Mouse (Mus musculus): ENCODE results near the gene Prr5.

Gene Prr5

DNA sequence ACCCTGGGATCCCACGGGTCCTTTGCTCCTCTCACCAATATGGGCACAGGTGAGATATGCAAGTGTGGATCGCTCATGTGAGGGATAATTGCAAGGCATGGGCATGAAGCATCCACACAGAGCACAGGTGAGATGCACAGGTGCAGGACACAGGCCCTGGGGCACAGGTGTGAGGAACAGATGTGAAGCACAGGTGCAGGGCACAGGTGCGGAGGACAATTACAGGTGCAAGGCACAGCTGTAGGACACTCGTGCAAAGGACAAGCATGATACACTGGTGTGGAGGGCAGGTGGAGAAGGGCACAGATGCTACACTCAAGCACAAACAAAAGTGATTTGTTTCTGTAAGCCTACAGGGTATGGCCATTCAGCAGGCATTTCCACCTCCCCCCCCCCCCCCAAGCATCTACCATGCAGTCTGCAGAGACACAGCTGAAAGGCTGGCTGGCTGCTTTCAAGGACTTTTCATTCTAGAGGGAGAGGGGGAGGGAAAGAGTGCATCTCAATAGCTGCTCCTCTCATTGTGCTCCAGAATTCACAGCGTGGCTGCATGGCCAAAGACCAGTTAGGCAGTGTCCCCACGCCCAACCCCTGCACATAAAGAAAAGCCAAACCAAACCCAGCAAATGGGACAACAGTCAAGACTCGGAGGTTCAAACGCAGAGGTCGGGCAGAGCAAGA is 11.9 kb upstream of the Prr5 start:
- in situ Hi-C loops (cut with MboI, MseI): no loop called here

DNA sequence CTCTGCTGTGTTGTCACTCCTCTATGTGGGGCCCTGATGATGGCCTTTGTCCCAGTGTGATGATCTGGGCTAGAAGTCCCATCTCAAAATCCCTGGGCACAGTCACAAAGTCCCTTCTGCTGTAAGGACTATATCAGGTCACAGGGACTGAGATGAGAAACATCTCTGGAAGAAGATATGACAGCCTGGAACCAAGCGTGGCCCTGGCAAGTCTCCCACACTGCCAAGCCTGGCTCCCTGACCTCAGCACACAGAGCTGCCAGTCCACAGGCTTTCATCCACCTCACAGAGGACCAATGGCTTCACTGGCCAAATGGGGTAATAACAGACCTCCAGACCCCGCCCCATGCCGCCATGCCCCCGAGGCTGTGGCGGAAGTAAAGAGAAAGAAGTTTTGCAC is 10.8 kb upstream of the Prr5 start:
- in situ Hi-C loops (cut with MboI, MseI): no loop called here

DNA sequence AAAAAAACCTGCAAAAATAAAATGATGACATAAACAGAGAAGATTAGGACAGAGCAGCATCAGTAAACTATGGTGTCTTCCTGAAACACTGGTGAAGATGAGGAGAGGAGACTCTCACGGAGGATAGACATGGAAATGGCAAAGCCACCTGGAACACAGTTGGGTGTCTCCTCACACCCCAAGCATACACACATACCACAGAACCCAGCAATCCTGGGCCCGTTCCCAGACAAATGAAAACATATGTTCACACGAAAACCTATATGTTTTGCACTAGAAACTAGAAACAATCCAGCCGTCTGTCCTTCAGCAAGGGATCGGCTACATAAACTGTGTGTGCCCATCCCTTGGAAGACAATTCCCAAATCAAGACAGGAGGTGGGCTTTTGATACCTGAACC is 9.6 kb upstream of the Prr5 start:
- in situ Hi-C loops (cut with MboI, MseI): no loop called here

DNA sequence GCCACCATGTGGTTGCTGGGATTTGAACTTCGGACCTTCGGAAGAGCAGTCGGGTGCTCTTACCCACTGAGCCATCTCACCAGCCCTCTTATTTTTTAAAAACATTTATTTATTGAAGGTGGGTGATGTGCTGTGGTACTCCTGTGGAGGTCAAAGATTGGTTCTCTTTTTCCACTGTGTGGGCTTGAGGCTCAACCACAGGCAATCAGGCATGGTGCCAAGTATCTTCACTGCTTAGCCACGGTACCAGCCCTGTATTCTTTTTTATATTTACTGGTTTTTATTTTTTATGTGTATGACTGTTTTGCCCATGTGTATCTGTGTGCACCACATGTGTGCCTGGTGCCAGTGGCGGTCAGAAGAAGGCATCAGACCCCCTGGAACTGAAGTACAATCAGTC is 8.1 kb upstream of the Prr5 start:
- in situ Hi-C loops (cut with MboI, MseI): no loop called here

DNA sequence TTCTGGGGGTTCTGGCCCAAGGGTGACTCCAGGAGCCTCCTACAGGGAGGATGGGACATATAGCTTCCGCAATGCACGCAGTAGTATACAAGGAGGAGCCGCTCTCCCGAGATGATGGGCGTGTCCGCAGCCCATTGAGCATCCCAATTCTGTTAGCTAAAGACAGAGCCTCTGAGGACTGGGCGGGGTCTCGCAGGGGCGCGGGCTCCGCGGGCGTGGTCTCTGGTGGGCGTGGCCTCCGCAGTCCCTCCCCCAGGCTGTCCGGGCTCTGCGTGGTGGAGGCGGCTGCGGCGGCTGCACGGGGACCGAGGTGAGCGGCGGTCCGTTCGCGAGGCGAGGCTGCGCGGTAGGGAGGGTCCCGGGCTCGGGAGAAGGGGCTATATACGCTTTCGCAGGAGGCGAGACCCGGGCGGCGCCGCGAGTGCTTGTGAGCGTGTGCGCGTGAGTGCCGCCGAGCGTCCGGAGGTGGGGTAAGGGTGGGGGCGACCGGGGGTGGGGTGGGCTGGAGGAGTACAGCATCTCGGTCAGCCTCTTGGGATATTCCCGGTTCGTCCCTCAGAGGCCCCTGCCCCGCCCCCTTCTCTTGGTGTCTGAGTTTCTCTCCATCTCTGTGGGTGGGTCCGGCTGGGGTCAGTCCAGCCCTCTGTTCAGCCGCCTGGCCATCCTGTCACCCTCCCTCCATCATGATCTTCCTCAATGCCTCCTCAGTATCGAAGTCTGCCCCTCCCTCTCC is 6.3 kb upstream of the Prr5 start:
- in situ Hi-C loops (cut with MboI, MseI): no loop called here

DNA sequence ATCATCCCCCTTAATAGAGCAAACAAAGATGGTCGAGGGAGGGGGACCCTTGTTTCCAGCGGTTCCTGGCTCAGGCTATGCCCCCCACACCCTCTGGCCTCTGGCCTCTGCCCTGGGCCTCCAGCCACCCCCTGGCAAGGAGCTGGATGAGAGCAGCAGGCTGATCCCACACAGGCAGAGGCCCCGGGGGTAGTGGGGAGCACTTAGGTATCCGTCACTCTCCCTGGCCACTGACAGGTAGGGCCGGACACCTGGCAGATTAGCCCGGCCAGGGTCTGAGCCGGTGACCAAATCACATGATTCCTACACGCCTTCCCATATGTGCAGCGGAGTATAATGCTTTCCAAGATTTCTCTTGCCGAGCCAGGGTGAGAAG is 5.7 kb upstream of the Prr5 start:
- in situ Hi-C loops (cut with MboI, MseI): no loop called here

DNA sequence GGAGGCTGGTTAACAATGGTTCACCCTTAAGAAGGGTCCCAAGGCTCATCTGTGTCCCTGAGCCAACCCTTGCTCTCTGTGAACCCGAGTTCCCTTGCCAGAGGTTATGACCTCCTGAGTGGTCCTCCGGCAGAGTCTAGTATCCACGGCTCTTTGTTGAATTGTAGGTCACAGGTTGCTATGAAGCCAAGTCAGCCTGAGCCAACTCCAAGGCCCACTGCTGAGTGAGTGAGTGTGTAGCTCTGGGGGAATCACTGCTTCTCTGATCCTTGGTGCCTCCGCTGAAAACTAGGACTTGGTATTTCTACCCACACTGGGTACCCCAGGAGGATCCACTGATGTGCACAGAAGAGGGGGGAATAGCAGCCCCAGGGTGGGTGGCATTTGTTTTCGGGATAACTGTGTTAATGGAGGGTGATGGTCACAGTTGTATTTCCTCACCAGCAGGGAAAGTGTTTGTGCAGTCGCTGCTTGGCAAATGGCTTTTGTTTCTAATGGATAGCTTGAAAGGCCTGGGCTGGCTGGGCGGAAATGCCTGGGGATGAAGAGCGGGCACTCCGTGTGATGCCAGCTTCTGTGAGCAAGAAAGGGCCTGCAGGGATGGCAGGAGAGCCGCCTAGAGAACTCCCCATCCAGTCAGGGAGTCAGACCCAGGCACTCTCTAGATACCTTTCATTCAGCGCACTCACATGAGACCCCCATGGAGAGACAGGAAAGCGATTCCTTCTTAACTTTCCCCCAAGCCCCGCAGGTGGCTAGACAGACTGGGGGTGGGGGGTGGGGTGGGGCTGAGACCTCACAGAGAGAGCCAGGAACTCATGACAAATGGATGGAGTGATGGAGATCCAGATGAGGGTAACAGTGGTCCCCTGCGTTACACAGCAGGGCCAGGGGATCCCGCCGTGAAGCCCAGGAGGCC is 4.6 kb upstream of the Prr5 start:
- in situ Hi-C loops (cut with MboI, MseI): no loop called here

DNA sequence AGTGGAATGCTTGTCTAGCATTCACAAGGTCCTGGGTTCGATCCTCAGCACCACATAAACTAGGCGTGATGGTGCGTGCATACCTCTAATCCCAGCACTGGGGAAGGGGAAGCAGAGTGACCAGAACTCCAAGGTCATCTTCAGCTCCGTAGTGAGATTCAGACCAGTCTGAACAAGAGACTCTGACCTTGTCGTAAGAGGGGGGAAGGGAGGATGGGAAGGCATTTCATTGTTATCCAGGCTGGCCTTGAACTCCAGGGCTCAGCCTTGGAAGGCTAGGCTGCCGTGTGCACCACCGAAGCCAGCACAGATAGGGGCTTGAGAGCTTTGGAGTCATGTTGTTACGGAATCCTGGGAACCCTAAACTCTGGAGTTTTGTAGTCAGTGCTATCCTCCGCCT is 3.8 kb upstream of the Prr5 start:
- in situ Hi-C loops (cut with MboI, MseI): no loop called here

DNA sequence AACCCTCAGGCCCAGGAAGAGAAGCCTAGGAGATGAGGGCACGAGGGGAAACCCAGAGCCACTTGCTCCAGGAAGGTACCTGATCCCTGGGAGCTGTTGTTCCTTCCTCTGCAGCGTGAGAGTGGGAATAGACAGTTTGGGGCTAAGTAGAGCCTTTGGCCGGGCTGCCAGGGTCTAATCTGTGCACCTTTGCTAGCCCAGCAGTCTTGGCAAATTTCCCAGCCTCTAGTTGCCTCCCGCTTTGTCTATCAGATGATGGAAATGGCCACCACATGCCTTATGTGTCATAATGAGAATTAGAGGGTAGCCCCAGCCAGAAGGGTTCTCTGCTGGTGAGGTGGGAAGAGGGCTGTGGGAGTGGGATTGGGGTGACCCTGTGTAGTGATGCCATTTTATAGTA is 3.4 kb upstream of the Prr5 start:
- in situ Hi-C loops (cut with MboI, MseI): no loop called here

DNA sequence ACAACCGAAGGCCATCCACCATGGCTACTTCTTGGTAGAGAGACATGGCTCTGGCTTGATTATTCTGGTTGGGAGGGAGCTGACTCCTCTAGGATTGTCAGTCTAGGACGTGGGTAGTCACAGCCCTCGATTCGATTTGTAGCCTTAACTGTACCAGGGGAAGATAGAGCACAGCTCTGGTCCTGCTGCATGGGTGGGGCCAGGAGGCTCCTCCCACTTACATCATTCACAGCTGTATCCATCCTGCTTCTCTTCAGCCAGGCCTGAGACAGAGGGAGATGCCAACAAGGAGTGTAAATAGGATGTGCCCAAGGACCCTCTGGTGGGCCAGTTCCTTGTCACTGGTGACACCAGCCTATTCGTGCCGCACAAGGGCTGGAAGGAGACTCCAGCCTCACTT is 1.8 kb upstream of the Prr5 start:
- in situ Hi-C loops (cut with MboI, MseI): no loop called here

DNA sequence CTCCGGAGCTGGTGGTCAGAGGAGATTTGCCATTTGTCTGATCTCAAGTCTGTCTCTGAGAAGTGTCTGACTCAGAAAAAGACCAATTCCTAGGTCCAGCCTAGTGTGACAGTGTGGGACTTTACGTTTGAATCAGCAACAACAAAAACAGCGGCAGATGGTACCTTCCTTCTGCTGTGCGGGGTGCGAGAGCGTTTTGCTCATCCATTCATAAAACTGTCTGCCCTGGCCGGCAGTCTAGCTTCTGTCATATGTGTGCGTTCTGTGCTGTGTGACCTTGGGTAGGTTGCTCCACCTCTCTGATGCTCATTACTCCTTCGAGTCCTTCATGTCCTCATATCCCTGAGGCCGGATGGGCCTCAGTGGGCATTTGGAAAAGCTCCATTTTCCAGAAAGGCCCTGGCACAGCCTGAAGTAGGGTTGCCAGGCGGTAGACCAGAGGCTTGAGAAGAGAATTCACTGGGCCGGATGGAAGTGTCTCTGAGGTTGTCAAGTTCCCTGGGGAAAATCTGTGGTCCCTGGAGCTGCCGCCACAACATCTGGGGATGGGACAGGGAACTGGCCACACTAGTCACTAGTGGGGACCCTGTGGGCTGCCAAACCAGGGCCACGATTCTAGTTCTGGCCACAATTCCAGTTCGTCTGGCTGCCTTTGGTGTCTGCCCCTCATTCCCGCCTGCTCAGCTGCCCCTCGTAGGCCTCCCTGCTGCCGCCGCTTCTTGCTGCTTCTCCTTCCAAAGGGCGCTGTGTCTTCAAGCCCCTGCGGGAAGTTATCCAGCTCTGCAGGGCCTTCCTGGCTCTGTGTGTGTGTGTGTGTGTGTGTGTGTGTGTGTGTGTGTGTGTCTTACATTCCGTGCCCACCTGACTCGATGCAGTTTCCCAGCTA is 594 bp downstream of the Prr5 start:
- in situ Hi-C loops (cut with MboI, MseI): no loop called here

DNA sequence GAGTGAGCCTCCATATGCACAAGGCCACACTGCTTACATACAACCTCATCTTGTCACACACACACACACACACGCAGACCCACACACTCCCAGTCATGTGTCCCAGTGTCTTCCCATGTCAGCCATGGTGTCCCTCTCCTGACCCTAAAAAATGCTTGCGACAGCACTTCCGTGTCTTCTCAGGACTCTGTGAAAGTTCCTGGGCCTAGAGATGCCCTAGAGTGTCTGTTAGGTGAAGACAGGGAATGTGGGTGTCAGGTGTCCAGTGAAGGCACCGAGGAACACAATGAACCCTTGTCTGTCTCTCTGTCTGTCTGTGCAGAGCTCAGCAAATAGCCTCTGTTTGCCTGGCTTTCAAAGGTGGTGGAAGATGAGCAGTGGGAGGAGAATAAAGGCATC is 1.2 kb downstream of the Prr5 start:
- in situ Hi-C loops (cut with MboI, MseI): no loop called here

DNA sequence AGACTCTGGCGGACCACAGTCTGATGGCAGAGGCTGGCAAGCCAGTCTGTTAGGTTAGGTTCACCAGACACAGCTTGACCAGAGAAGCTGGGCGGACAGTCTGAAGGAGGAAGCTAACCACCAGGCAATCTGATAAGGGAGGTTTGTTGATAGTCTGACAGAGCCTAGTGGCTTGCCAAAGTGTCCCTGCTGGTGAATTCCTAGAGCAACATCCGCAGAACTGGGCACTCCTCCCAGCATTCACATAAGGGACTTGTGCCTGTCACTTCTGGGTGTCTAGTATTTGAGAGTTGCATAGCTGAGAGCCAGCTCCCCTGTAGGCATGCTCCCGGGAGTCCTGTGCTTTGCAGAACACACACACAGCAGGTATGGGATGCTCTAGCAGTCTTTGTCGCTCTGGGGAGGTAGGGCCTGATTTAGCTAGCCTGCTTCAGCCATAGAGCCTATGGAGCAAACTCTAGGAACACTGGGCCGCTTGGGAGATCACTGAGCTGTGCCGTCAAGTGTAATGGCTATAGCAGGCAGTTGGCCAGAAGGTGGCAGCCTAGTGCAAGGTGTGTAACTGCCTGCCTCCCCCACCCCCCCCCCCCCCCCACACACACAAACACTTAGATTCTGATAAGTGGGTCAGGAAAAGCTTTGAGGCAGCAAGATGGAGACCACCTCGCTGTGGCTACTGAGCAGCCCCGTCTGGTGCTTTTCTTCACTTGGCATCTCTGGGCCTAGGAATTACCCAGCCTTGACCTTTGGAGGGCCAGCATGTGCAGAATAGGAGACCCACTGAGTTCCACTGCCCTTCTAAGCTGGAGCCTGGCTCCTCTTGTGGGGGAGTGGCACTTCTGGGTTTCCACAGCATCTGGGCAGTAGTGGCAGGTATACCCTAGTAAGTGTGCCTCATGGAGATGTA is 2.2 kb downstream of the Prr5 start:
- in situ Hi-C loops (cut with MboI, MseI): no loop called here

DNA sequence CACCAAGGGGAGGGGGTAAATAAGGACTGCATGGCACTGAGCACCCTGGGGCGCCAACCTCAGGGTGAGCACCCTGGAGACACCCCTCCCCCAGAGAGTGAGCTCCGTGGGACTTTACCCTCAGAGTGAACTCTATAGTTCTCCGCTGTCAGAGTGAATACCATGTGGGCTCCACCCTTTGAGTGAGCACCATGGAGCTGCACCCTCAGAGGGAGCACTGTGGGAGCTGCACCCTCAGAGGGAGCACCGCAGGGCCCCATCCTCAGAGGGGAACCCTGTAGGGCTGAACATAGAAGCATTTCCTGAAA is 2.8 kb downstream of the Prr5 start:
- in situ Hi-C loops (cut with MboI, MseI): no loop called here

DNA sequence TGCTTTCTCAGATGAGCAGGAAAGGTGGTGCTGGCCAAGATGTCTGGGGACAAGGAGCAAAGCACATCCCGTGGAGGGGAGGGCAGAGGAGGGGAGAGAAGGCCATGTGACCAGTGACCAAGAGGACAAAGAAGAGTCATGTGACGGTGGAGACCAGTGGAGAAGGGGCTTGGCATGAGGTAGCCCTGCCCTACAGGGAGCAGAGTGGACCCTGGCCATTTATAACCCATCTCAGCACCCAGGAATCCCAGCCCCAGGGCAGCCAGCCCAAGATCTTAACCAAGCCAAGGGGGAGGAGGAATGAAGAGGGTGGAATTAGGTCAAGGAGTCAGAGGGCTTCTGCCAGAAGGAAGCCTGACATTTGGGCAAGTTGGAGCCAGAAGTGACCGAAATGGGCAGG is 3.2 kb downstream of the Prr5 start:
- in situ Hi-C loops (cut with MboI, MseI): no loop called here

DNA sequence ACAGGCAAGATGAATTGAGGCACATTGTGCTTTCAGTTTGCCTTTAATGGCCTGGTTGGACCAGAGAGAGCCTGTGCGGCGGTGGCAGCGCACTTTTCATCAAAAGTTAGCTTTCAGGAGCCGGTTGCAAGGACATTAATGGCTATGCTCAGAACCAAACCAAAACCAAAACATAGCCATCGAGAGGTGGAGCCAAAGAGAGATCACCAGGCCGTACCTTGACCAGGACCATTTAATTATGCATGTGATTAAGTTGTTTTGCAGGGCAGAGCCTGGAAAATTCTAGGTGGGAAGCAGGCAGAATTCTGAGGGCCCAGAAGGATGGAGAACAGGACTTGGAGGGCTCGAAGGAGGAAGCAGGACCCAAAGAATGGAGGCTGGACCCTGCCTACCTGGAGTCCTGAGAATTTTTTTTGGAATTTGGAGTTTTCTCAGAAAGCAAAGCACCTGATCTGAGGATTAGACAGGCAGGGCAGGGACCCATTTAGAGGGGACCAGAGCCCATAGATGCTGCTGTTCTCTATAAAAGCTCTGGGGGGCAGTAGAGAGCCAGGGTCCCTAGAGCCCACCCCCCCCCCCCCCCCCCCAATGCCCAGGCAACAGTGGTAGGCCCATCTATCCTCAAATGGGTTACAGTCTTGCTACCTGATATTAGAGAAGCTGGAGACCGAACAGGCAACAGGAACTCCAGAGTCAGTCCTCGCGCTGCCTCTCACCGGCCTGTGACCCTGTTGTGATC is 5.1 kb downstream of the Prr5 start:
- in situ Hi-C loops (cut with MboI, MseI): no loop called here

DNA sequence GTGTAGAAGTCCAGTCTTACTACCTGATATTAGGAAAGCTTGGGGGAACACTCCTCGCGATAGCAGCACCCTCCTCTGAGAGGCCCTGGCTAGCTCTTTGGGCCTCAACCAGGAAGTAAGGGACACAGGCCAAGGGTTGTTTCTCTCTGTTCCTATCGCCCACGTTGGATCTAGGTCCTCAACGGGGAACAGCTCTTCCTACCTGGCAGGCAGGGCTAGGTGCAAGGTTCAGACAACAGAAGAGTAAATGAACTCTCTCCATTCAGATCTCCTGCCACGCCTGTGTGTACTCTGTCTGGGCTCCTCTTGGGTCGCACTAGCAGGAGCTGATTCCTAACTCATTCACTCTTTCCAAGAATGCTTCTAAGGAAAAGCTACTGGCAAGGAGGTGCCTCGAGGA is 5.9 kb downstream of the Prr5 start:
- in situ Hi-C loops (cut with MboI, MseI): no loop called here

DNA sequence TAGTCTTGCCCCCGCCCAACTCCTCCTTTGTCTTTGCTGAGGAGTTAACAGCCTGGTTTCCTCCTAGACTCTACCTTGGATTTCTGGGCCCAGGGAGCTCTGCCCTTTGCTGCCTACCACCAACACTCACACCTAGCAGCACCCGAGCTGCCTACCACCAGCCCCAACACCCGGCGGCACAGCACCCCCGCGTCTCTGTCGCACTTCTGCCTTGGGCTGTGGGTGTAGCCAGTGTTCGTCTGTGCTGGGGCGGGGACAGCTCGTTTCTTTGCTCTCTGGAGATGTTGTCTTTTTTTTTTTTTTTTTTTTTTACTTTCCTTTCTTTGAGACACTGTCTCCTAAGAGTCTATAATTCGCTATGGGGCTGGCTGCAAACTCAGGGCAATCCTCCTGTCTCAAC is 8.5 kb downstream of the Prr5 start:
- in situ Hi-C loops (cut with MboI, MseI): no loop called here

DNA sequence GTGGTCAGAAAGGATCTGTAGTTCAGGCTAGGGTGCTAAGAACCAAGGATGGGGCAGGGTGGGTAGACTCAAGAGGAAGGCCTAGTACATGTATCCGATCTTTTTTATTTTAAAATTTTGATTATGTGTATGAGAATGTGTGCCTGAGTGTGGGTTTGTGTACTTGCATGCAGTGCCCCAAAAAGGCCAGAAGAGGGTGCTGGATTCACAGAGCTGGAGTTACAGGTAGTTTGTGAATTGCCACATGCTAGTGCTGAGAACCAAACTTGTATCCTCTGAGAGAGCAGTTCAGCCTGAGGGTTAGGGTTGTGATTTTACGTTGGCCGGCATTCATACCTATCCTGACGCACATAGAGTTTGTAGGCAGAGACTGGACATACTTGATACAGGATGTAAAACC is 9.7 kb downstream of the Prr5 start:
- in situ Hi-C loops (cut with MboI, MseI): no loop called here

DNA sequence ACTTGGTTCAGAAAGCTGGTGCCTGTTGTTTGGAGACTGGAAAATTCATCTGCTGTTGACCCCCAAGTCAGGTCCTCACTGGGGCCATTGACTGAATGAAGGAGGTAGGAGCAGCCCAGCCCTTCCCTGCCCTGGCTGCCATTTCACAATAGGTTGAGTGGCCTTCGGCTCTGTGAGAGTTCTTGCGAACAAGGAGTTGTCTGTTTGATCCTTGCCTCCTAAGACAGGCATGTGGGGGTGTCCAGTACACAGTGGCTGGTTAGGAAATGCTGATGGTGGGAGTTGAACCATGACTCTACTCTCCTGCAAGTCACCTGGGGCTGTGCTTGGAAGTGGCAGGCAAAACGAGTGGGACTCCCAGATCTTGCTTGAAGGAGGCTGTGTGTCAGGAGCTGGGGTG is 10.4 kb downstream of the Prr5 start:
- in situ Hi-C loops (cut with MboI, MseI): loop anchor here (10.0 kb wide), 1 partner anchor 1275 kb away; no protein-coding TSS in a partner anchor

Data from T-helper 1 cell (primary cell).